Mouse (Mus musculus) gastrocnemius, adult 8-10 months (tissue): Measurements from ENCODE around the gene Fev. TPM values are rescaled to one million over a fixed set of nuclear protein-coding genes. Genes with fewer than 3 reads are reported as not detected.

Experiments used
- DNase-seq, 2 experiments: peaks; one replicate each; pipeline ENCODE4 v3.0.0; 2022; ENCODE audit warnings: low spot score in 2 of 2
- total RNA-seq, 4 experiments: library from RNA; stranded (reverse); gene quantifications; 2 replicates each; pipeline ENCODE4 v1.2.4; 2022

Fev gene
- not detected for total RNA-seq

GRCm38 (mm10) chr1:74885369-74886042 lies at the start of gene Fev:
TSS of gene Fev (minus strand) at chr1:74885419.
- DNase-seq = no peak

GRCm38 (mm10) chr1:74927621-74928296 lies 42.5 kb upstream of the Fev start:
- DNase-seq = no peak

- no peak for DNase-seq
Measured at GRCm38 (mm10) chr1:74926721-74927120, 41.5 kb upstream of the Fev start.

- no peak for DNase-seq
Measured at GRCm38 (mm10) chr1:74924464-74924863, 39.2 kb upstream of the Fev start.

GRCm38 (mm10) chr1:74915706-74916105 lies 30.5 kb upstream of the Fev start:
- DNase-seq = no peak

GRCm38 (mm10) chr1:74902191-74902590 lies 17.0 kb upstream of the Fev start:
- DNase-seq = no peak

GRCm38 (mm10) chr1:74901686-74902085 lies 16.5 kb upstream of the Fev start:
- DNase-seq = no peak

GRCm38 (mm10) chr1:74900341-74901285 lies 15.4 kb upstream of the Fev start:
- no peak for DNase-seq

- no peak for DNase-seq
Measured at GRCm38 (mm10) chr1:74898656-74899431, 13.6 kb upstream of the Fev start.

GRCm38 (mm10) chr1:74897976-74898375 lies 12.8 kb upstream of the Fev start:
- no peak for DNase-seq

- peak in 1 of 2 experiments; percentile 14 for DNase-seq
Measured at GRCm38 (mm10) chr1:74894966-74895365, 9.7 kb upstream of the Fev start.

- no peak for DNase-seq
Measured at GRCm38 (mm10) chr1:74893134-74893855, 8.1 kb upstream of the Fev start, which contains the start of gene Cryba2. TSS of gene Cryba2 (minus strand) at chr1:74893143.

GRCm38 (mm10) chr1:74892351-74893133 lies 7.3 kb upstream of the Fev start:
- no peak for DNase-seq

- DNase-seq = no peak
Measured at GRCm38 (mm10) chr1:74891513-74891912, 6.3 kb upstream of the Fev start.

- DNase-seq = no peak
Measured at GRCm38 (mm10) chr1:74884196-74885141, 750 bp downstream of the Fev start.

GRCm38 (mm10) chr1:74883441-74883840 lies 1.8 kb downstream of the Fev start:
- no peak for DNase-seq

GRCm38 (mm10) chr1:74882828-74883227 lies 2.4 kb downstream of the Fev start:
- no peak for DNase-seq

- no peak for DNase-seq
Measured at GRCm38 (mm10) chr1:74882055-74882734, 3.0 kb downstream of the Fev start.
